Mouse (Mus musculus): Measurements from ENCODE around the gene Ctu2. TPM values are rescaled to one million over a fixed set of nuclear protein-coding genes. Genes with fewer than 3 reads are reported as not detected.
A peak's percentile ranks its signal among the peaks of the same experiment; 100 is the strongest.

The Ctu2 gene
- polyA plus RNA-seq, 1 experiment from 2014 or later = 83.6 TPM

DNA sequence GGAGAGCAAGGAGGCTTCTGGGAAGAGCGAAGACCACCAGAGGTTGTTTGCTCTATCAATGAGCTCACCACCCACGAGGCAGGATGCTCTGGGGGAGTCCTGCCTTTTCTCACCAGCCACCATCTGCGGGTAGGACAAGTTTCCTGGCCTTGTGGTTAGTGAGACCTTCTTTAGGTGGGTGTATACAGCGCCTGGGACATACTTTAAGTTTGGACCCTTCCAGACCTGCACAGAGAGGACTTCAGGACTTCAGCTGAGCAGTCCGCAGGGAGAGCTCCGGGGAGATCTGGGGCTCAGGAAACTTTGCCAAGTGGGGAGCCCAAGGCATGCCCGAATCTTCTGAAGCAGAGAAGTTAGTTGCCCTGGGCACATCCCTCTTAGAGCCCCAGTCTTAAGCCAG, 16.0 kb upstream of the Ctu2 start:
- WGBS = 29% methylated on average over 7 of the region's 7 CpGs
- no peaks in the 10 kb centered on the region for H3K36me3 ChIP-seq (ENCODE audit: control insufficient read depth, insufficient read depth, low read length)
- H3K4me1 ChIP-seq (ENCODE audit: control insufficient read depth, insufficient read depth, low read length) = peaks cover 11% of the 10 kb centered on the region
- peak overlapping the region; percentile 42 for H3K4me3 ChIP-seq (ENCODE audit: low read depth, low read length)
- no peak overlapping the region for H3K27ac ChIP-seq (ENCODE audit: low read length)
- H3K9ac ChIP-seq (ENCODE audit: low read depth, low read length) = no peak overlapping the region
- peaks cover 37% of the 10 kb centered on the region for H3K27me3 ChIP-seq (ENCODE audit: control insufficient read depth, insufficient read depth, low read depth, low read length)
- H3K9me3 ChIP-seq (replicated peaks; ENCODE audit: control insufficient read depth, low read length, poor library complexity, severe bottlenecking) = no peaks in the 10 kb centered on the region
- no peak for ATAC-seq
- H3K4me2 ChIP-seq (ENCODE audit: low read length) = peak overlapping the region; percentile 90

DNA sequence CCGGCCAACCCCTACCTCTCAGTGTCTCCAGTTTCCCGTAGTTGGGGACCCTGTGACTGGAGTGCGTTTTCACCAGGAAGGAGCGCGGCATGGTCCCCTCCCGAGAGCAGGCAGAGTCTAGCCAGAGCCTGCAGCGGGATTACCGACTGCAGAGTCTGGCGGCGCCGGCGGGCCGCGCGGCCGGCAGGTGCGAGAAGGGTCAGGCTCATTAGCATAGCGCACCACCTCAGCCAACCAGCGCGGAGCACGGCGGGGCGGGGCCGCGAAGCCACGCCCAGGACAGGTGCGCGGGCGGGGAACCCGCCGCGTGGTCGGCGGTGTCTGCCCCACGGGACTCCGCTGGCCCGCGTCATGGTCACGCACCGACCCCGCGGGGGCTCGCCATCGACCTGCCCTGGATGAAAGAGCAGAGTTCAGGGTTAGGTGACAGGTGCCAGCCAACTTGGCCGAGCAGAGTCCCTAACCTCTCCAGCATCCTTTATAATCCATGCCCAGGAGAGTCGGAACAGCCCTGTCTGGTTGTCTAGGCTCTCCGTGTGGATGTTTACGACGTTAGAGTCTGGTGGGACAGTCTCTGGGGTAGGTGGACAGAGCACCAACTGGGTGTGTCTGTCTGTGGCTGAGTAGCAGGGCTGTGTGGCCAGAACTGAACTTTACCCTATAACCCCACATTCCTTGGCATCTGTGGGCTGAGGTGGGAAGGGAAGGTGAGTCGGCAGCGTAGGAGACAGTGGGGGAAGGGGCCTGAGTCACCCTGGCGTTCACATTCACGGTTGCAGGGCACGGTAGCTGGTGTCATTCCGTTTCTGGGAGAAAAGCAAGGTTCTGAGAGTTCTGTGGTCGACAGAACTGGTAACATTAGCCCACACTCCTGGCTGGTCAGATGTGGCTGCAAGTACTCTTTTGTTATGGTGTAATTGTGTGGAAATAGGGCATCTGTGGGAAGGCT, 15.1 kb upstream of the Ctu2 start, which contains the start of gene Snai3:
Snai3 (minus strand) TSS at position 210 of the 949 bp plus-strand sequence.
- H3K4me1 ChIP-seq (ENCODE audit: control insufficient read depth, insufficient read depth, low read length) = peaks cover 11% of the 10 kb centered on the region
- peak within 1 kb of the TSS; percentile 50 for H3K9ac ChIP-seq (ENCODE audit: low read depth, low read length)
- peak within 1 kb of the TSS; percentile 90 for H3K4me2 ChIP-seq (ENCODE audit: low read length)
- H3K36me3 ChIP-seq (ENCODE audit: control insufficient read depth, insufficient read depth, low read length) = peaks cover 4% of the 10 kb centered on the region
- peak within 1 kb of the TSS; percentile 42 for H3K4me3 ChIP-seq (ENCODE audit: low read depth, low read length)
- no peak within 1 kb of the TSS for H3K27ac ChIP-seq (ENCODE audit: low read length)
- ATAC-seq = peak; percentile 56; the same call in 1 of the 2 replicates
- H3K27me3 ChIP-seq (ENCODE audit: control insufficient read depth, insufficient read depth, low read depth, low read length) = peaks cover 37% of the 10 kb centered on the region
- H3K9me3 ChIP-seq (replicated peaks; ENCODE audit: control insufficient read depth, low read length, poor library complexity, severe bottlenecking) = no peaks in the 10 kb centered on the region
- 2% methylated on average over 56 of the region's 56 CpGs for WGBS

DNA sequence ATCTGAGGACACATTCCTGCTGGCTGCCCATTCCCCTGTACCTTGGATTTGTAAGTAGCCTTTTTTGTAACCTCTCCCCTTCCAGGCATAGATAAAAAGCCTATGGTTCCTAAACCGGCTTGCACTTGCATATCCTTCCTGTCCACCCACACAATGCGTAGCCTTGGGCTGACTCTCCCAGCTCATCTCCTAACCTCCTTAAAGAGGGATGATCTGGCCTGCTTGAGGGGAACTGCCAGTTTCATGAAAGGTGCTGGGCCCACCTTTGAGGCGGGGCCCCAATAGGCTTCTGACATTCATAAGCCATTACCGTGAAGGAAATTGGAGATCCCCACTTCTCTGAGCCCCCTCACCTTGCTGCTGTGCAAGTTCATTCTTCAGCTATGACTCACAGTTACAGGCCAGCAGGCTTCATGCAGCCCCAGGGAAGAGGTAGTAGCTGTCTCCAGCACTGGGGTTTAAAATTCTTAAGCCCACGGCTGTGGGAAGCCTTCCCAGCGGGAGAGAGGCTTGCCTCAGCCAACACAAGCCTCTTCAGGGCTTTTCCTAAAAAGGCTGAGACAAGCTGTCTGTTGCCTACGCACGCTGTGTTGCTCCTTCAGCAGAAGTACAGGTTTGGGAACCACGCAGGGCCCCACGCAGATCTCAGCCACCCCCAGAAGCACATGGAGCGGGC, 14.3 kb upstream of the Ctu2 start:
- no peaks in the 10 kb centered on the region for H3K9me3 ChIP-seq (replicated peaks; ENCODE audit: control insufficient read depth, low read length, poor library complexity, severe bottlenecking)
- peaks cover 11% of the 10 kb centered on the region for H3K4me1 ChIP-seq (ENCODE audit: control insufficient read depth, insufficient read depth, low read length)
- H3K36me3 ChIP-seq (ENCODE audit: control insufficient read depth, insufficient read depth, low read length) = peaks cover 11% of the 10 kb centered on the region
- no peak overlapping the region for H3K4me3 ChIP-seq (ENCODE audit: low read depth, low read length)
- H3K27me3 ChIP-seq (ENCODE audit: control insufficient read depth, insufficient read depth, low read depth, low read length) = peaks cover 37% of the 10 kb centered on the region
- 62% methylated on average over 11 of the region's 11 CpGs for WGBS
- no peak overlapping the region for H3K4me2 ChIP-seq (ENCODE audit: low read length)
- H3K9ac ChIP-seq (ENCODE audit: low read depth, low read length) = no peak overlapping the region
- ATAC-seq = no peak
- H3K27ac ChIP-seq (ENCODE audit: low read length) = no peak overlapping the region

DNA sequence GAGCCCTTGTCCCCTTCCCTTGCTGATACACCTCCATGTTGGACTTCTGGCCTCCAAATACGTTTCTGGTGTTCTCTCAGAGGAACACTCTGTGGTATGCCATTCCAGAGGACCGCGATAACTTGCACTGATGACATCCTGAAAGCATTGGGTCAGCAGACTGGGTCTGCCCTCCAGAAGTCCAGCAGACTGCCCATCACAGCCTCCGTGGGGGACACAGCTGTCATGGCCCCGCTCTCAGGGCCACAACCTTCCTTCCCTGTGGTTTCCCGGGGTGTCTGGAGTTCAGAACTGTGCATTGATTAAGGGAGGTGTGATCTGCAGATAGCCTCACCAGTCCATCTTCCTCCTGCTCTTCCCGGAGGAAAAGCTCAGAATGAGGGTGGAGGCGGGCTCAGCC, 13.4 kb upstream of the Ctu2 start:
- H3K4me3 ChIP-seq (ENCODE audit: low read depth, low read length) = no peak overlapping the region
- peaks cover 37% of the 10 kb centered on the region for H3K27me3 ChIP-seq (ENCODE audit: control insufficient read depth, insufficient read depth, low read depth, low read length)
- H3K4me2 ChIP-seq (ENCODE audit: low read length) = no peak overlapping the region
- H3K9me3 ChIP-seq (replicated peaks; ENCODE audit: control insufficient read depth, low read length, poor library complexity, severe bottlenecking) = no peaks in the 10 kb centered on the region
- WGBS = 63% methylated on average over 8 of the region's 8 CpGs
- H3K9ac ChIP-seq (ENCODE audit: low read depth, low read length) = no peak overlapping the region
- peaks cover 16% of the 10 kb centered on the region for H3K36me3 ChIP-seq (ENCODE audit: control insufficient read depth, insufficient read depth, low read length)
- ATAC-seq = no peak
- peaks cover 11% of the 10 kb centered on the region for H3K4me1 ChIP-seq (ENCODE audit: control insufficient read depth, insufficient read depth, low read length)
- H3K27ac ChIP-seq (ENCODE audit: low read length) = no peak overlapping the region

DNA sequence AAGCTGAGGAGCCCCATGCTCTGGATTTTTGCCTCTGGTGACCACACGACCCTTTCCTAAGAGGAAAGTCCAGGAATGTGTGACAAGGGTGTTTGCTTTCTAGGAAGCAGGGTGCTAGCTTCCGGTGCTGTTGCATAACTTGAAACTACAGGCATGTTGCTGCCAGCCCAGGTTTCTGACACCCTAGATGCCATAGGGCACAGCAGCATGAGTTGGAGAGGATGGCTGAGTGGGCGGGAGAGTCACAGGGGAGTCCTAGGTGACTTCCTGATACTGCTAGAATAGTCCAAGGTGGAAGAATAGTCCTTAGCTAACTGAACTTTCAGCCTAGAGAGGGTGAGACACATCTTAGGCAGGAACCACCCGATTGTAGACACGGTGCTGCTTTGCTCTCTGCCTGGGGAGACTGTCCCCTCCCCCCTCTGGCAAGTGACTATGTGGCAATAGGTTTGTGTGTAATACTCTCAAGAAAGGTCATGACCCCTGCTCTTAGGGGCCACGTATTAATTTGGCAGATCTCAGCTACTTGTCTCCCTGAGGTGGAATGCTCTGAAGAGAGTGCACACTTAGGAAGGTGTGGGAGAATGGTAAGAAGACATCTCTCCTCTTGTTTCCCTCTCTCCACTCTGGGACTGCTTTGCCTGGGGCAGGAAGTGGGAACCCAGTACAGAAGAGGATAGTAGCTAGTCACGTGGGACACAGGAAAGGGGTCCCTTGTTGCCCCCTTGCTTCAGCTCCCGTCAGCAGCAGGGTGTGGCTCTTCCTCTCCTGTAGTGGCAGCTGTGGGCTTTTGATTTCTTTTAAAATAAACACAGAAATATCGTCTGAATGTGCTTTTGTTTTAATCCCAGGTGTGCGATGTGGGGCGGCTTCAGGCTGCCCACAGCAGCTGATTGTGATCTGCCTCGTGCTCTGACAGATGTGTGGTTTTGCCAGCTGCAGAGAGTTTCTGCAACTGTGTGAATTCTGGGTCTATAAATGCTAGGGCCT, 12.0 kb upstream of the Ctu2 start:
- no peaks in the 10 kb centered on the region for H3K9me3 ChIP-seq (replicated peaks; ENCODE audit: control insufficient read depth, low read length, poor library complexity, severe bottlenecking)
- H3K4me3 ChIP-seq (ENCODE audit: low read depth, low read length) = no peak overlapping the region
- no peak overlapping the region for H3K9ac ChIP-seq (ENCODE audit: low read depth, low read length)
- H3K27me3 ChIP-seq (ENCODE audit: control insufficient read depth, insufficient read depth, low read depth, low read length) = peaks cover 32% of the 10 kb centered on the region
- H3K4me1 ChIP-seq (ENCODE audit: control insufficient read depth, insufficient read depth, low read length) = peaks cover 11% of the 10 kb centered on the region
- H3K36me3 ChIP-seq (ENCODE audit: control insufficient read depth, insufficient read depth, low read length) = peaks cover 24% of the 10 kb centered on the region
- no peak for ATAC-seq
- 71% methylated on average over 12 of the region's 12 CpGs for WGBS
- no peak overlapping the region for H3K27ac ChIP-seq (ENCODE audit: low read length)
- H3K4me2 ChIP-seq (ENCODE audit: low read length) = no peak overlapping the region

DNA sequence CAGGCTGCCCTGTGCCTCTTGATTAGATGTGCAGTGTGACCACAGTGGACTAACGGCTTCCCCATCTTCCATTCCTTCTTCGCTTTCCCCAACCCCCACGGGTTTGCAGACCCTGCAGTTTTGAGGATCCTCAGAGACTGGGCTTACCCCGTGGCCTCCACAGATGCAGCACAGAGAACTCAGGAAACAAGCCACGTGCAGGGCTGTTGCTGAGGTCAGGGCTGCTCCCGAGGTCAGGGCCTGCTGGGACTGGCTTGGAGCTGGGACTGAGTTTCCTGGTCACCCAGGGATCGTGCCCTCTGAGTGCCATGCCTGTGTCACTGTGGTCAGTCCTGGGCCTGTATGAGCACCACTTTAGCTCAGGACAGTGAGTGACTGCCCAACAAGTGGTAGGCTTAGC, 11.0 kb upstream of the Ctu2 start:
- H3K4me2 ChIP-seq (ENCODE audit: low read length) = no peak overlapping the region
- H3K9me3 ChIP-seq (replicated peaks; ENCODE audit: control insufficient read depth, low read length, poor library complexity, severe bottlenecking) = no peaks in the 10 kb centered on the region
- 82% methylated on average over 7 of the region's 7 CpGs for WGBS
- H3K4me1 ChIP-seq (ENCODE audit: control insufficient read depth, insufficient read depth, low read length) = peaks cover 11% of the 10 kb centered on the region
- peaks cover 25% of the 10 kb centered on the region for H3K36me3 ChIP-seq (ENCODE audit: control insufficient read depth, insufficient read depth, low read length)
- H3K27ac ChIP-seq (ENCODE audit: low read length) = no peak overlapping the region
- H3K9ac ChIP-seq (ENCODE audit: low read depth, low read length) = no peak overlapping the region
- H3K4me3 ChIP-seq (ENCODE audit: low read depth, low read length) = no peak overlapping the region
- peaks cover 23% of the 10 kb centered on the region for H3K27me3 ChIP-seq (ENCODE audit: control insufficient read depth, insufficient read depth, low read depth, low read length)
- ATAC-seq = no peak

DNA sequence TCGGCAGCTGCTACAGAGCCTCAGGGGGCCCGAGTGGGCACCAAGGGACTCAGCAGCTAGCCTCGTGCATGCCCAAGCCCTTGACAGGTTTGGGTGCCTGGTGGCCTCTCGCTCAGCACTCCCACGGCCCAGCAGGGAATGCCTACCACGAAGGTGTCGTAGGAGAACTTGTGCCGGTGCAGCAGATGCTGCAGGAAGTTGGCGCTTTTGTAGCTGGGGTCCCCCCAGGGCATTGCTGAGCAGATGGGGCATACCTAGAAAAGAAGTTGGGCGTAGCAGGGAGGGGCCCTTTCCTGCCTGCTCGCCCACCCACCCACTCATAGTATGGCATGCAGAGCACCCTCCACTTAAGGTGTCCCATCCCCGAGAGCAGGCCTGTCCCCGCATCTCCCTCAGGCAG, 8.1 kb upstream of the Ctu2 start:
- peaks cover 28% of the 10 kb centered on the region for H3K36me3 ChIP-seq (ENCODE audit: control insufficient read depth, insufficient read depth, low read length)
- no peak overlapping the region for H3K4me3 ChIP-seq (ENCODE audit: low read depth, low read length)
- no peak overlapping the region for H3K9ac ChIP-seq (ENCODE audit: low read depth, low read length)
- H3K4me1 ChIP-seq (ENCODE audit: control insufficient read depth, insufficient read depth, low read length) = no peaks in the 10 kb centered on the region
- H3K27ac ChIP-seq (ENCODE audit: low read length) = no peak overlapping the region
- 90% methylated on average over 13 of the region's 13 CpGs for WGBS
- ATAC-seq = no peak
- no peaks in the 10 kb centered on the region for H3K9me3 ChIP-seq (replicated peaks; ENCODE audit: control insufficient read depth, low read length, poor library complexity, severe bottlenecking)
- H3K27me3 ChIP-seq (ENCODE audit: control insufficient read depth, insufficient read depth, low read depth, low read length) = no peaks in the 10 kb centered on the region
- no peak overlapping the region for H3K4me2 ChIP-seq (ENCODE audit: low read length)

DNA sequence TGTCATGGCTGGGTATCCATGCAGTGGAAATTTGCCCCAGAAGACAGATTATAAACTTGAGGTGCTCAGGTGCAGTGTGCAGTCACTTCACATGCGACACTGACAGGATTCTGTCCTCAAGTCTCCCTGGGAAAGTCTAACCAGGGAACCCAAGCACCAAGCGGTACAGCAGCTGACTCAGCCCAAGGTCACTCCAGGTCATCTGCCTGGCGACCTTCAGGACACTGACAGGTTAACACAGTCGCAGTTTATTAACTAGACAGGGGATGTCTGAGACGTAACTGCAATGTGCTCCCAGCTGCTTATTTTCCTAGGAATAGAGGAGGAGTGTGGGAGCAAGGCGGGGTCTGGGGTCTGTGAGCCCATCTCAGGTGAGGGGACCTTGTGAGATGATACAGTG, 6.5 kb upstream of the Ctu2 start:
- H3K27me3 ChIP-seq (ENCODE audit: control insufficient read depth, insufficient read depth, low read depth, low read length) = no peaks in the 10 kb centered on the region
- 87% methylated on average over 6 of the region's 6 CpGs for WGBS
- H3K27ac ChIP-seq (ENCODE audit: low read length) = no peak overlapping the region
- ATAC-seq = no peak
- no peaks in the 10 kb centered on the region for H3K9me3 ChIP-seq (replicated peaks; ENCODE audit: control insufficient read depth, low read length, poor library complexity, severe bottlenecking)
- no peak overlapping the region for H3K4me3 ChIP-seq (ENCODE audit: low read depth, low read length)
- peaks cover 32% of the 10 kb centered on the region for H3K36me3 ChIP-seq (ENCODE audit: control insufficient read depth, insufficient read depth, low read length)
- peaks cover 6% of the 10 kb centered on the region; the same call in 1 of the 2 replicates for H3K4me1 ChIP-seq (ENCODE audit: control insufficient read depth, insufficient read depth, low read length)
- H3K9ac ChIP-seq (ENCODE audit: low read depth, low read length) = no peak overlapping the region
- no peak overlapping the region for H3K4me2 ChIP-seq (ENCODE audit: low read length)

Measured in midbrain, embryonic 16.5 days (tissue).